Mouse (Mus musculus) left cerebral cortex, adult 18-20 months (tissue): ENCODE measurements at regions not wholly inside any gene's neighbourhood (a gene's known extent, or its start where the extent isn't known, plus 50 kb on each side); places are given as distances from the start of the nearest gene placed in this dataset.

Experiments used
- DNase-seq, 2 experiments: peaks; one replicate each; pipeline ENCODE4 v3.0.0; 2021 to 2022; ENCODE audit warnings: low spot score in 2 of 2, mixed read lengths in 1 of 2

GRCm38 (mm10) chr1:133549816-133550215, 60.3 kb downstream of the Snrpe start:
- no peak for DNase-seq

GRCm38 (mm10) chr1:133548971-133549370, 61.1 kb downstream of the Snrpe start:
- DNase-seq, result no peak

GRCm38 (mm10) chr1:133547541-133547940, 62.5 kb downstream of the Snrpe start:
- DNase-seq, result no peak

GRCm38 (mm10) chr1:133544996-133545395, 65.1 kb downstream of the Snrpe start:
- no peak for DNase-seq

GRCm38 (mm10) chr1:133543751-133544150, 66.3 kb downstream of the Snrpe start:
- DNase-seq, result no peak

GRCm38 (mm10) chr1:133541996-133542775, 67.9 kb downstream of the Snrpe start:
- DNase-seq, result no peak

- DNase-seq, result no peak
Measured at GRCm38 (mm10) chr1:133530698-133531097, 79.4 kb downstream of the Snrpe start.

GRCm38 (mm10) chr1:133529817-133530216, 80.3 kb downstream of the Snrpe start:
- no peak for DNase-seq

GRCm38 (mm10) chr1:133527651-133528385, 82.3 kb downstream of the Snrpe start:
- no peak for DNase-seq

GRCm38 (mm10) chr1:133522825-133523224, 87.3 kb downstream of the Snrpe start:
- DNase-seq, result no peak

- DNase-seq, result no peak
Measured at GRCm38 (mm10) chr1:133520652-133521051, 89.4 kb downstream of the Snrpe start.

GRCm38 (mm10) chr1:133517020-133517419, 92.8 kb upstream of the Sox13 start:
- no peak for DNase-seq

- DNase-seq, result no peak
Measured at GRCm38 (mm10) chr1:133504116-133504515, 79.9 kb upstream of the Sox13 start.

- peak in 1 of 2 experiments; percentile 3 for DNase-seq
Measured at GRCm38 (mm10) chr1:133503336-133503735, 79.2 kb upstream of the Sox13 start.

GRCm38 (mm10) chr1:133501016-133501415, 76.8 kb upstream of the Sox13 start:
- DNase-seq, result no peak

- DNase-seq, result peak in 1 of 2 experiments; percentile 11
Measured at GRCm38 (mm10) chr1:133492986-133493741, 69.0 kb upstream of the Sox13 start.

GRCm38 (mm10) chr1:133492291-133492985, 68.3 kb upstream of the Sox13 start:
- DNase-seq, result peak; percentile 14 to 26

GRCm38 (mm10) chr1:133491857-133492290, 67.7 kb upstream of the Sox13 start:
- DNase-seq, result no peak

GRCm38 (mm10) chr1:133487171-133487901, 63.2 kb upstream of the Sox13 start:
- DNase-seq, result no peak

- no peak for DNase-seq
Measured at GRCm38 (mm10) chr1:133486370-133486769, 62.2 kb upstream of the Sox13 start.
